Mouse (Mus musculus) forebrain, embryonic 12.5 days (tissue): ENCODE measurements around the gene Clic1. TPM values are rescaled to one million over a fixed set of nuclear protein-coding genes. Genes with fewer than 3 reads are reported as not detected.

Source experiments
- ATAC-seq: fragments of 200-750 bp; cut with Nextera tagmentation; 2 replicates; pipeline ENCODE4 v1.8.0; 2017; ENCODE audit warnings: moderate TSS enrichment; ENCODE audit not compliant: low FRiP score
- H3K27ac ChIP-seq: fragments of 300-500 bp; sonication (generic); 2 replicates; pipeline ENCODE4 v1.5.1; 2016; ENCODE audit warnings: mild to moderate bottlenecking
- H3K27me3 ChIP-seq: fragments of 300-500 bp; sonication (generic); 2 replicates; pipeline ENCODE4 v1.6.1; 2016; ENCODE audit warnings: mild to moderate bottlenecking
- H3K36me3 ChIP-seq: fragments of 300-500 bp; sonication (generic); replicated peaks from 2 replicates; pipeline ENCODE4 v1.6.1; 2016; ENCODE audit warnings: mild to moderate bottlenecking
- H3K4me1 ChIP-seq: fragments of 300-500 bp; sonication (generic); 2 replicates; pipeline ENCODE4 v1.6.1; 2016
- H3K4me2 ChIP-seq: fragments of 300-500 bp; sonication (generic); 2 replicates; pipeline ENCODE4 v1.6.1; 2016; ENCODE audit warnings: mild to moderate bottlenecking, moderate library complexity
- H3K4me3 ChIP-seq: fragments of 300-500 bp; sonication (generic); replicated peaks from 2 replicates; pipeline ENCODE4 v1.5.1; 2016; ENCODE audit warnings: mild to moderate bottlenecking
- H3K9ac ChIP-seq: fragments of 300-500 bp; sonication (generic); 2 replicates; pipeline ENCODE4 v1.6.1; 2016; ENCODE audit warnings: mild to moderate bottlenecking
- H3K9me3 ChIP-seq: fragments of 300-500 bp; sonication (generic); 2 replicates; pipeline ENCODE4 v1.6.1; 2016
- WGBS: fragments of 180-500 bp; shearing (Covaris S2); methylation state at CpG from one replicate; pipeline ENCODE4 v1.1.7; 2016; 5-methylcytosine and 5-hydroxymethylcytosine counted together
- polyA plus RNA-seq: library from polyadenylated mRNA; unstranded; fragments of >200 nt; fragmentation: Nextera tagmentation; extraction: Ambion mirVana; gene quantifications from 2 replicates; pipeline ENCODE4 v1.2.1, GENCODE M21; 2016

Gene Clic1
- polyA plus RNA-seq, 1 experiment from 2014 or later: 155 TPM

GRCm38 (mm10) chr17:35096597-35096996, 46.8 kb downstream of the Clic1 start:
- no peaks in the 10 kb centered on the region for H3K9me3 ChIP-seq
- H3K27ac ChIP-seq: no peak overlapping the region
- no peaks in the 10 kb centered on the region for H3K27me3 ChIP-seq
- H3K36me3 ChIP-seq: peaks cover 94% of the 10 kb centered on the region
- no peak overlapping the region for H3K4me3 ChIP-seq
- H3K4me2 ChIP-seq: no peak overlapping the region
- no peaks in the 10 kb centered on the region for H3K4me1 ChIP-seq
- no peak overlapping the region for H3K9ac ChIP-seq
- no peak for ATAC-seq
- WGBS: 79% methylated on average over 12 of the region's 12 CpGs

GRCm38 (mm10) chr17:35097164-35097655, 47.4 kb downstream of the Clic1 start:
- Histone ChIP-seq H3K9me3 (no peaks in the 10 kb centered on the region), H3K27me3 (no peaks in the 10 kb centered on the region), H3K4me3 (no peak overlapping the region), H3K36me3 (peaks cover 94% of the 10 kb centered on the region), H3K4me1 (no peaks in the 10 kb centered on the region), H3K4me2 (no peak overlapping the region), H3K9ac (no peak overlapping the region), H3K27ac (no peak overlapping the region)
- no peak for ATAC-seq
- 77% methylated on average over 12 of the region's 12 CpGs for WGBS

GRCm38 (mm10) chr17:35100196-35100765, 50.5 kb downstream of the Clic1 start:
- Histone ChIP-seq H3K9me3 (no peaks in the 10 kb centered on the region), H3K9ac (no peak overlapping the region), H3K27ac (no peak overlapping the region), H3K27me3 (no peaks in the 10 kb centered on the region), H3K4me1 (no peaks in the 10 kb centered on the region), H3K36me3 (peaks cover 85% of the 10 kb centered on the region), H3K4me2 (no peak overlapping the region), H3K4me3 (no peak overlapping the region)
- WGBS: 75% methylated on average over 10 of the region's 10 CpGs
- no peak for ATAC-seq

- Histone ChIP-seq H3K27me3 (no peaks in the 10 kb centered on the region), H3K36me3 (peaks cover 78% of the 10 kb centered on the region), H3K4me2 (no peak overlapping the region), H3K4me1 (peaks cover 6% of the 10 kb centered on the region; the same call in 1 of the 2 replicates), H3K9me3 (no peaks in the 10 kb centered on the region), H3K4me3 (no peak overlapping the region), H3K9ac (no peak overlapping the region), H3K27ac (no peak overlapping the region)
- WGBS: 95% methylated on average over 11 of the region's 11 CpGs
- ATAC-seq: no peak
Observed at GRCm38 (mm10) chr17:35101161-35101560, 51.4 kb downstream of the Clic1 start.

- no peak for ATAC-seq
- Histone ChIP-seq H3K9me3 (no peaks in the 10 kb centered on the region), H3K36me3 (peaks cover 67% of the 10 kb centered on the region), H3K4me2 (no peak overlapping the region), H3K27me3 (no peaks in the 10 kb centered on the region), H3K27ac (no peak overlapping the region), H3K4me3 (no peak overlapping the region), H3K4me1 (peaks cover 8% of the 10 kb centered on the region; the same call in 1 of the 2 replicates), H3K9ac (no peak overlapping the region)
- WGBS: 81% methylated on average over 8 of the region's 8 CpGs
Observed at GRCm38 (mm10) chr17:35102299-35102698, 52.5 kb downstream of the Clic1 start.

- Histone ChIP-seq H3K27ac (no peak overlapping the region), H3K27me3 (no peaks in the 10 kb centered on the region), H3K4me1 (peaks cover 8% of the 10 kb centered on the region; the same call in 1 of the 2 replicates), H3K9me3 (no peaks in the 10 kb centered on the region), H3K36me3 (peaks cover 57% of the 10 kb centered on the region), H3K4me3 (no peak overlapping the region), H3K9ac (no peak overlapping the region), H3K4me2 (no peak overlapping the region)
- ATAC-seq: no peak
- WGBS: 79% methylated on average over 6 of the region's 6 CpGs
Observed at GRCm38 (mm10) chr17:35103221-35103690, 53.5 kb downstream of the Clic1 start.

- no peak overlapping the region for H3K27ac ChIP-seq
- no peak overlapping the region for H3K4me3 ChIP-seq
- peaks cover 8% of the 10 kb centered on the region; the same call in 1 of the 2 replicates for H3K4me1 ChIP-seq
- H3K27me3 ChIP-seq: no peaks in the 10 kb centered on the region
- H3K4me2 ChIP-seq: no peak overlapping the region
- H3K9me3 ChIP-seq: no peaks in the 10 kb centered on the region
- no peak overlapping the region for H3K9ac ChIP-seq
- peaks cover 49% of the 10 kb centered on the region for H3K36me3 ChIP-seq
- 91% methylated on average over 7 of the region's 7 CpGs for WGBS
- no peak for ATAC-seq
Observed at GRCm38 (mm10) chr17:35104079-35104478, 54.3 kb downstream of the Clic1 start.

GRCm38 (mm10) chr17:35104754-35105153, 55.0 kb downstream of the Clic1 start:
- H3K4me3 ChIP-seq: no peak overlapping the region
- H3K4me2 ChIP-seq: no peak overlapping the region
- H3K27me3 ChIP-seq: no peaks in the 10 kb centered on the region
- H3K4me1 ChIP-seq: peaks cover 8% of the 10 kb centered on the region; the same call in 1 of the 2 replicates
- H3K9ac ChIP-seq: no peak overlapping the region
- no peaks in the 10 kb centered on the region for H3K9me3 ChIP-seq
- peaks cover 42% of the 10 kb centered on the region for H3K36me3 ChIP-seq
- ATAC-seq: no peak
- no peak overlapping the region for H3K27ac ChIP-seq
- WGBS: 84% methylated on average over 6 of the region's 6 CpGs

GRCm38 (mm10) chr17:35105740-35106389, 56.1 kb downstream of the Clic1 start:
- H3K36me3 ChIP-seq: peaks cover 31% of the 10 kb centered on the region
- H3K27me3 ChIP-seq: no peaks in the 10 kb centered on the region
- H3K4me3 ChIP-seq: no peak overlapping the region; the same call in 1 of the 2 replicates
- 23% methylated on average over 13 of the region's 13 CpGs for WGBS
- H3K9me3 ChIP-seq: no peaks in the 10 kb centered on the region
- peak overlapping the region; percentile 42 for H3K4me2 ChIP-seq
- peak overlapping the region; percentile 29; the same call in 1 of the 2 replicates for H3K9ac ChIP-seq
- peaks cover 8% of the 10 kb centered on the region; the same call in 1 of the 2 replicates for H3K4me1 ChIP-seq
- ATAC-seq: peak; percentile 51
- H3K27ac ChIP-seq: no peak overlapping the region

- Histone ChIP-seq H3K9ac (0 out of 2 replicates have a peak overlapping the region, but pooled peaks have one; percentile 29), H3K27ac (no peak overlapping the region), H3K27me3 (no peaks in the 10 kb centered on the region; the same call in 1 of the 2 replicates), H3K9me3 (no peaks in the 10 kb centered on the region), H3K4me1 (peaks cover 8% of the 10 kb centered on the region; the same call in 1 of the 2 replicates), H3K36me3 (peaks cover 25% of the 10 kb centered on the region), H3K4me2 (no peak overlapping the region; the same call in 1 of the 2 replicates), H3K4me3 (no peak overlapping the region)
- 60% methylated on average over 3 of the region's 3 CpGs for WGBS
- no peak for ATAC-seq
Observed at GRCm38 (mm10) chr17:35106522-35106921, 56.8 kb downstream of the Clic1 start.

GRCm38 (mm10) chr17:35108097-35108496, 58.3 kb downstream of the Clic1 start, which contains the start of gene Ly6g5c:
Ly6g5c (plus strand) TSS chr17:35108279.
- no peak within 1 kb of the TSS for H3K27ac ChIP-seq
- peaks cover 9% of the 10 kb centered on the region for H3K36me3 ChIP-seq
- 90% methylated on average over 6 of the region's 6 CpGs for WGBS
- H3K4me3 ChIP-seq: no peak within 1 kb of the TSS
- no peak within 1 kb of the TSS for H3K4me2 ChIP-seq
- no peak within 1 kb of the TSS for H3K9ac ChIP-seq
- no peaks in the 10 kb centered on the region for H3K9me3 ChIP-seq
- H3K27me3 ChIP-seq: no peaks in the 10 kb centered on the region; the same call in 1 of the 2 replicates
- ATAC-seq: no peak
- peaks cover 8% of the 10 kb centered on the region; the same call in 1 of the 2 replicates for H3K4me1 ChIP-seq
